Comparison of ENCODE assay signal across 8 mouse cellular contexts in the genomic region with DNA sequence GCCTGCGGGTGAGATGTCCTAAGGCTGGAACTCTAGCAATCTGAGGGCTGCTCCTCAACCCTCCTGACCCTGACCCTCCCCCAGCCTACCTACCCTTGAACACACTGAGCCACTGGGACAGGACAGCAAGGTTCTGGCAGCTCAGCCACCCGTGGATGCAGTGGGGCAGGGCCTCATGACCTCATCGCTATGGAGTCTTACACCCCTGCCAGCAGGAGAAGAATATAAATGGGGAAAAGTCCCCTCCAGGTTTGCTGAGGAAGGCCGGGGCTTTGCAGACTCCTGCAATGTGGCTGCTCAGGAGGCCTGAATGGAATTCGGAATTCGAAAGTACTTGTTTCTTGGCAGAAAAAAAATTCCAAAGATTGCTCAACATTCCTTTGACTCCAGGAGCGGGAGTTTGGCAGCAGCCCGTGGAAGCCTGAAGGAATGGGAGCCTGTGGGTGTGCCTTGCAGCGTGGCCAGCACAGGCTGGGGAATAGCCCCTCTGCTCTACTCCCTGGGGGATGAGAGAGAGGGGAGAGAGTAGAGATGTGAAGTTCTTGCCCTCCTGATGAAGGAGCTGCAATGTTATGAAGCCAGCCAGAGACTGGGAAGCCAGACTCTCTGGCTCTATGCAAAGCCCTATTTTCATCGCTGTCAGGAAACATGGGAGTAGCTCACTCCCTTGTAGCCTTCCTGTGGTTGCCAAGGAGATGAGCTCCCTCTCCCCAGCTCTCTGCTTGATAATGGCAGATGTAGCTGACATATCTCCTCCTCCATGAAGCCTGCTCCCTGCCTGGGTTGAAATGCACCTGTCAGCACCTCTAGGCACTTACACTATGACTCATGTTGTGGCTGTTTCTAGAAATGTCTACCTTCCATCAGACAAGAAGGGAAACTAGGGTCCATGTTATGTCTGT. TPM values are rescaled to one million over a fixed set of nuclear protein-coding genes. Genes with fewer than 3 reads are reported as not detected.
DNase-seq lines count a peak whose midpoint lies in the region; ATAC-seq lines count a peak whose summit lies in the region.

No protein-coding gene starts in this region.

- H3K27me3 ChIP-seq in intestine, embryonic 14.5 days (replicated peaks; ENCODE audit: control insufficient read depth, insufficient read depth, low read length), result no peaks in the 10 kb centered on the region
- no peaks in the 10 kb centered on the region for H3K27me3 ChIP-seq in midbrain, embryonic 13.5 days
- no peaks in the 10 kb centered on the region for H3K27me3 ChIP-seq in stomach, embryonic 16.5 days (ENCODE audit: control insufficient read depth, insufficient read depth, low read length)

- peak overlapping the region; percentile 24; the same call in 1 of the 2 replicates for H3K4me2 ChIP-seq in intestine, embryonic 14.5 days (ENCODE audit: low read length)
- H3K4me2 ChIP-seq in midbrain, embryonic 13.5 days (replicated peaks), result peak overlapping the region; percentile 4; the same call in 1 of the 2 replicates
- H3K4me2 ChIP-seq in stomach, embryonic 16.5 days (ENCODE audit: low read depth, low read length), result peak overlapping the region; percentile 30; the same call in 1 of the 2 replicates

- H3K4me3 ChIP-seq in intestine, embryonic 14.5 days (ENCODE audit: low read depth, low read length), result no peak overlapping the region
- no peak overlapping the region for H3K4me3 ChIP-seq in midbrain, embryonic 13.5 days (replicated peaks)
- H3K4me3 ChIP-seq in stomach, embryonic 16.5 days (replicated peaks; ENCODE audit: low read length), result 0 out of 2 replicates have a peak overlapping the region, but pooled peaks have one; percentile 5

- H3K4me1 ChIP-seq in intestine, embryonic 14.5 days (replicated peaks; ENCODE audit: control insufficient read depth, insufficient read depth, low read length), result peaks cover 10% of the 10 kb centered on the region
- H3K4me1 ChIP-seq in midbrain, embryonic 13.5 days (replicated peaks), result peaks cover 14% of the 10 kb centered on the region
- H3K4me1 ChIP-seq in stomach, embryonic 16.5 days (ENCODE audit: control insufficient read depth, insufficient read depth, low read length), result peaks cover 12% of the 10 kb centered on the region; the same call in 1 of the 2 replicates

- peak; percentile 51 for ATAC-seq in intestine, embryonic 14.5 days (replicated peaks; ENCODE audit: low FRiP score, low TSS enrichment, low read depth)
- peak; percentile 76 for ATAC-seq in midbrain, embryonic 13.5 days
- peak; percentile 76 for ATAC-seq in stomach, embryonic 16.5 days (ENCODE audit: insufficient read depth, low FRiP score)
- ATAC-seq in erythroblast, adult 5-6 weeks (replicated peaks; ENCODE audit: low FRiP score, poor library complexity, severe bottlenecking), result no peak

- no peaks in the 10 kb centered on the region for H3K36me3 ChIP-seq in intestine, embryonic 14.5 days (ENCODE audit: control insufficient read depth, insufficient read depth, low read length)
- no peaks in the 10 kb centered on the region for H3K36me3 ChIP-seq in midbrain, embryonic 13.5 days
- no peaks in the 10 kb centered on the region for H3K36me3 ChIP-seq in stomach, embryonic 16.5 days (ENCODE audit: control insufficient read depth, insufficient read depth, low read length)

- peak overlapping the region; percentile 47 for H3K27ac ChIP-seq in intestine, embryonic 14.5 days (ENCODE audit: low read depth)
- peak overlapping the region; percentile 41 for H3K27ac ChIP-seq in midbrain, embryonic 13.5 days
- H3K27ac ChIP-seq in stomach, embryonic 16.5 days (ENCODE audit: low read length), result peak overlapping the region; percentile 79

- no peaks in the 10 kb centered on the region for H3K9me3 ChIP-seq in intestine, embryonic 14.5 days (ENCODE audit: control insufficient read depth, low read length)
- no peaks in the 10 kb centered on the region for H3K9me3 ChIP-seq in midbrain, embryonic 13.5 days
- no peaks in the 10 kb centered on the region for H3K9me3 ChIP-seq in stomach, embryonic 16.5 days (replicated peaks; ENCODE audit: control insufficient read depth, low read length)

- H3K9ac ChIP-seq in intestine, embryonic 14.5 days (ENCODE audit: low read length), result no peak overlapping the region
- 0 out of 2 replicates have a peak overlapping the region, but pooled peaks have one; percentile 16 for H3K9ac ChIP-seq in midbrain, embryonic 13.5 days (replicated peaks)
- peak overlapping the region; percentile 8; the same call in 1 of the 2 replicates for H3K9ac ChIP-seq in stomach, embryonic 16.5 days (ENCODE audit: low read length)

- peak; percentile 34 for DNase-seq in A20 (ENCODE audit: low read depth, low spot score)
- DNase-seq in embryo, embryonic 11 days, result peak; percentile 54
- peak; percentile 77 for DNase-seq in gastrocnemius, postnatal 25 days
- no peak for DNase-seq in intestine, embryonic 14.5 days (ENCODE audit: low spot score)
- peak; percentile 59 to 70 for DNase-seq in left cerebral cortex, adult 9 months (ENCODE audit: low spot score in 2 of 2)

- 17% methylated on average over 10 of the region's 10 CpGs for WGBS in intestine, embryonic 14.5 days
- 11% methylated on average over 10 of the region's 10 CpGs for WGBS in midbrain, embryonic 13.5 days
- 15% methylated on average over 10 of the region's 10 CpGs for WGBS in stomach, embryonic 16.5 days

RNA-seq across cellular contexts. Expression of gene Csf1, which starts 33.3 kb away (rescaled TPM):
- 10 to 100 TPM in 1 of 2 experiments, 1 to 10 TPM in 1; 9.5 to 10.6 TPM for total RNA-seq in gastrocnemius, postnatal 25 days (2021)
- polyA plus RNA-seq in intestine, embryonic 14.5 days (2014; fragmentation: Nextera tagmentation; extraction: Ambion mirVana), result 13.3 and 13.6 TPM in 2 replicates
- polyA plus RNA-seq in midbrain, embryonic 13.5 days (2015; fragmentation: Nextera tagmentation; extraction: Ambion mirVana), result 4.9 and 5.3 TPM in 2 replicates
- polyA plus RNA-seq in stomach, embryonic 16.5 days (2015; fragmentation: Nextera tagmentation; extraction: Ambion mirVana), result 19.2 and 20.2 TPM in 2 replicates
- total RNA-seq in erythroblast, adult 5-6 weeks (2015; ENCODE audit: low replicate concordance), result 1.5 and 2.5 TPM in 2 replicates
- total RNA-seq in erythroblast, adult 5-6 weeks (2017; ENCODE audit: low replicate concordance), result 1.3 and 1.9 TPM in 2 replicates
